Mouse (Mus musculus) frontal cortex, postnatal 14 days (tissue): ENCODE results near the gene Hrk.

Experiments
- DNase-seq, 2 experiments: peaks; one replicate each; pipeline ENCODE4 v3.0.0; 2022; ENCODE audit warnings: low spot score in 2 of 2

The Hrk gene

DNA sequence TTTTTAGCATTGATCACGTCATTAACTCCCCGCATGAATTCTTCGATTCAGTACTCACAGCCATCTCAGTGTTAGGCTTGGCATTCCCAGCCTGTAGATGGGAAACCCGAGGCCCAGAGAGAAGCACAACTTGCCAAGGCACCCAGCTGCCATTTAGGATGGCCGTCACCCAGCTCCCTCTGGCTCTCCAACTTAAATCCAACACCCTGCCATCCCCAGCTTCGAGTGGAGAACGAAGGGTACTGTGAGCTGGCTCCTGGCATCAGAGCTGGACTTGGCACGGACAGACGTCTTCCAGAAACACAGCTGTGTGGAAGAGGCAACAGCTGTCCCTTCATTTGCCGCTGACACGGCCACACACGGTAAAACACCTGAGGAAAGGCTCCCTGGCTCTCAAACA lies at the start of gene Hrk:
Gene Hrk, plus strand, starts transcription at position 68 of the 400 bp plus-strand sequence.
- no peak for DNase-seq

DNA sequence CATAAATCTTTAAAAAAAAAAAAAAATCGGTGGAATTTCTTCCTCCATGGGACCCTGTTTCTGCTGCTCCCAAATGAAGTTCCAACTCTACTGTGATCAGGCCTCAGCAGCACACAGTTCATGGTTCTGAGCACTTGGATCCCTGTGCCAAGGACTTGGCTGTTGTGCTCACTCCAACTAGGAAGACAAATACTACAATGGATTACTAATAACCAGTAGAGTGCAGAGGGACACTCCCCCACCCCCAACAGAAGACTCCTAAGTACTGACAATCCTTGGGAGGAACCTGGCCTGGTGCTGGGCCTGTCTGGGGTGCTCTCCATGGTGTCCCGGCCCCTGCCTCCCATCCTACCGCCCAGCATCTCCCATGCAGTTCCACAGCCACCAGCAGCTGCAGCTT lies 46.1 kb upstream of the Hrk start:
- no peak for DNase-seq

DNA sequence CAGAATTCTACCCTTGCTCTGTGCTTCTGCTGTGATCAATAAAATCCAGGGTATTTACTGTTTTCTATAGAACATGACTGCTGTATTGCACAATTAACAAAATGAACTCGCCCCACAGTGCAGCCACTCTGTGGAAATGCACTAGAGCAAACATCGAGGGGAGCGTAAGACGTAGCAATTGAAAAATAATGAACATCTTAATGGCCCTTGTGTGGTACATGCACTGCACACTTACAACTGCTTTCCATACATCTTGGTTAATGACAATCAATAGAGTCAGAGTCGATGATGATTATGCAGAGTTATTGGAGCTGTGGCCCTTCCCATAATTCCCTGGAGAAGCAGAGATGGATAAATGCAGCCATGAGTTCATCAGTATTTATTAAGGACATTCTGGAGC lies 45.5 kb upstream of the Hrk start:
- no peak for DNase-seq

DNA sequence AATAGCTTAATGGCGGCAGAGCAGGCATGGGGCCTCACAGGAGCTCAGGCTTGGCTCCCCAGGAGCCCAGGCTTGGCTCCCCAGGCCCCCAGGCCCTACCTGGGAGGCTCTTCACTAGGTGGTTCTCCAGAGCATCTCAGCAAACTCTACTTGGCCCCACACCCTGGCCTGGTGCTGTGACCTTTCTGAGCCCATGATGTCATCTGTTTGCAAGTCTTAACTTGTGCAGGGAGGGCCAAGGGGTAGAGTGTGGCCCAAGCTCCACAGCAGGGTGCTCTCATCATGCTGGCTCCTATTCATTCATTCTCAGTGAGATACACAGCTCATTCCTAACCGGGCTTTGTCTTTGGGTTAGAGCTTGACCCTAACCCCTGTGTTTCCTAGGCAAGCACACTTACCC lies 43.8 kb upstream of the Hrk start:
- DNase-seq = no peak

DNA sequence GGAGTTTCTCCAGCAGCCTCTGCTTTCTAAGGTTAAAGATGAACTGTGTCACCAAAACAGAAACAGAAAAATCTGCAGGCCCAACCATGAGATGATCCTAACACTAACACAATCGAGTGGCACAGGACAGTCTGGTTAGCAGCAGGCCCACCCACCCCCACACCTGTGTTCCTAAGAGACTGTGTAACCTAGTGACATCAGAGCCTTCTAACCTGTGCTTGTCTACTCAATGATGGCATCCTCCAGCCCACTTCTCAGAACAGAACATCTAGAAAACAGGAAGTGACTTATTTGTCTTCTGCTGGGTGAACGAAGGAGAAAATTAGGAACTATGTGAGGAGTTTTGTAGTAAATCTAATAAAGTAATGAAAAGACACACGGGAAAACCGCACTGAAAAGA lies 42.5 kb upstream of the Hrk start:
- DNase-seq = no peak

DNA sequence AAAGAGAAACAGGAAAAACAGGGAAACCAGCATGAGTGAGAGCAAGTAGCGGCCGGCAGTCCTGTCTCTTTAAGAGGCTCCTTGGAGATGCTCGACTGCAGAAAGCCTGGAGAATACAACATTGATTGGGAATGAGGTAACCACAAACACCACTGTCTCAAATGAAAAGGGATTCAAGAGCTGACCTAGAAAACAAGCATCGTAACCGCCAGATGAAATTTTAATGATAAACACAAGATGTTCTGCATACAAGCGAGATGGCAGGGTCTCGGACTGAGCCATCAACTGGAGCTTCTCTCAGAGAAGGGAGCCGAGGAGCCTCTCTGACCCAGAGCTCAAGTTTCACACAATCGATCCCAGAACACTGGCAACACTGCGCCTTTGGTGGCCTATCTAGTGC lies 41.4 kb upstream of the Hrk start:
- DNase-seq = no peak

DNA sequence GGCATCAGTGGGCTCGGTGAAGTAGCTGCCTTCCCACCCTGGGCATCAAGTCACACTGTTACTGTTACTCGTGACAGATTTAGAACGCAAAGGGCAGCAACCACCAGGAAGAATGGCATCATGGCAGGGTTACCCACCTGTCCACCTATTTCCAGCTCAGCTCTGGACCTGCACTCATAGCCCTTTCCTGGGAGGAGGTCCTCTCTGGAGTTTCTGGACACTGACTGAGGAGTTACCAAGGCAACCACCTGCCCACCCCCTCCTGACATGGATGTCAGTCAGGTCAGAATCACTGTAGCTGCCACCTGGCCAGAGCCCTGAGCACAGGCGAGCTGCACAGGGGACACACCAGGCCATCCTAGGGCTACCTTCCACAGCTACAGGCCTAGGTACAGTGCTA lies 37.8 kb upstream of the Hrk start:
- no peak for DNase-seq

DNA sequence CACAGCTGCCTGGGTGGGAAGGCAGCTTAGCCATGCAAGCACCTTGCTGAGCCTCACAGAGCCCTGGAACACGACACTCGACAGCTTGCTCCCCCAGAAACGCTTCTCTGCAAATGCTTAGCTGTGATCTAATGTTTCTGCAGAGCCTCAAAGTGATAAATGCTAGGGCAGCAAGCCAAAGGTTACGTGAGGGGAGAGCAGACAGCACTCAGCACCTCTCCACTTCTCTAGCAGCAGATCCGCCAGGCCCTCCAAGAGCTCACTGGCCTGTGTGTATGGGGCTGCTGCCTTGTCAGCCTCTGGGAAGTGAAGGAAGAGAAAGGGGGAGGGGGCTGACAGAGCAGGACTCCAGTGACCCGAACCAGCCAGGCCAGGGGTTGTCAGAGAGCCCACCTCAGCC lies 36.2 kb upstream of the Hrk start:
- DNase-seq = no peak

DNA sequence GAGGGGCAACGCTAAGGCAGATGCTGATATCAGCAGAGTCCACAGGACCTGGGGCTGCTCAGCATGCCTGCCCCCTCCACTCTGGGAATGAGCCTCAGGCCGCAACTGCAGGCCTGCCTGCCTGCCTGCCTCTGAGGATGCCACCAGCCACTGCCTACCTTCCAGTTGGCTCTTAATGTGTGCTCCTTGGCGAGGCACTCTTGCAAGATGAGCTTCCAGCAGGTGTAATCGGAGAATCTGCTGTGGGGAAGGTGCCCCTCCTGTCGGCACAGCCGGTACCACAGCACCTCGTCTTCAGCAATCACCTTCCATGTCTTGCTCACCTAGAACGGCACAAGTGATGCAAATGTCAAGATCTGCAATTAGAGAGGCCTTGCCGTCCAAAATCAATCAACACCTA lies 35.8 kb upstream of the Hrk start:
- DNase-seq = no peak

DNA sequence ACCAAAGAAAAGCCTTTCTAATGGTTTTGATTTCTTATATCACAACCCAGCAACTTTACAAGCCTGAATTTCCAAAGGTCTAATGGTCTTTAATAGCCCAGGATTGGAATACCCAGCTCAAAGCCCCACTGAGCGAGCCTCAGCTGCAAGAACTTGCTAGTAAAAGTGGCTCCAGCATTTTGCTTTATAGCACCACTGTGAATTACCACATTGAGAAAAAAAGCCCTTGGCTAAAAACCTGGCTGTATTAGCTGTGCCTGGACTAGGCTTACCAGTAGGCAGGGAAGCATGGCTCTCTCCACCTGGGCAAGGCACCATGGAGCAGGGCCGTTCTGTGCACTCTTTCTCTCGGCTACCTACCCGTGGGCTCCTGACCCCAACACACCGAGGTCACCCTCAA lies 28.1 kb upstream of the Hrk start:
- no peak for DNase-seq

DNA sequence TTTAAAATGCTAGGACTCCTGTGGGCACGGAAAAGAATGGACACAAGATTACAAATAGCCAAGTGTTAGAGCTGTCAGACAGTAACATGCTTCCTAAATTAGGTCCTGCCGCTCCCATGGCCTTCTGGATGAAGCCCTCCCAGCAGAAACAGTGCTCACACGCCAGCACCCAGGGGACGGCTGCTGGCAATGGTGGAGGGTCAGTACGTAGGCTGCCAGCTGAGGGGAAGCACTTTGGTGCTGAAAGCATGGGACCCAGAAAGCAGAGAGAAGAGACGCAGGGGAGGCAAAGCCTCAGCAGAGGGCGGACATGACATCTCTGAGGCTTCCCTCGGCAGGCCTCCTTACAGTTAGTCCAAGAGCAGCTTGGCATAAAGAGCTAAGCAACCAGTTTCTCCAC lies 24.8 kb upstream of the Hrk start:
- no peak for DNase-seq

DNA sequence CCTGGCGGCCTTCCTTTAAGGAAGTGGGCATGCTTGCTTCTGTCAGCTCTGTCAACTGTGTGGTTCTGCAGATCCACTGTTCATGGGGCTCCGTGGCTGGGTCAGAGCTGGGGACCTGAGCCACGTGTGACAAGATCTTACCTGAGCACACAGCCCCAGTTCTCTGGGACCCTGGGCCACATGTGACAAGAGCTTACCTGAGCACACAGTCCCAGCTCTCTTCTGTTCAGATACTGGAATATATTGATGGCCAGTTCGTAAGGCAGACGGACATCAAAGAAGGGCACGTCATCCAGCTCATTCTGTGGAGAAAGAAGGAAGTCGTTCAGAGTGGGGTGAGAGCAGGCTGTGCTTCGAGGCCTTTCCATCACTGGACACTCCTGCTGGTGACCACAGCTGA lies 22.0 kb upstream of the Hrk start:
- no peak for DNase-seq

DNA sequence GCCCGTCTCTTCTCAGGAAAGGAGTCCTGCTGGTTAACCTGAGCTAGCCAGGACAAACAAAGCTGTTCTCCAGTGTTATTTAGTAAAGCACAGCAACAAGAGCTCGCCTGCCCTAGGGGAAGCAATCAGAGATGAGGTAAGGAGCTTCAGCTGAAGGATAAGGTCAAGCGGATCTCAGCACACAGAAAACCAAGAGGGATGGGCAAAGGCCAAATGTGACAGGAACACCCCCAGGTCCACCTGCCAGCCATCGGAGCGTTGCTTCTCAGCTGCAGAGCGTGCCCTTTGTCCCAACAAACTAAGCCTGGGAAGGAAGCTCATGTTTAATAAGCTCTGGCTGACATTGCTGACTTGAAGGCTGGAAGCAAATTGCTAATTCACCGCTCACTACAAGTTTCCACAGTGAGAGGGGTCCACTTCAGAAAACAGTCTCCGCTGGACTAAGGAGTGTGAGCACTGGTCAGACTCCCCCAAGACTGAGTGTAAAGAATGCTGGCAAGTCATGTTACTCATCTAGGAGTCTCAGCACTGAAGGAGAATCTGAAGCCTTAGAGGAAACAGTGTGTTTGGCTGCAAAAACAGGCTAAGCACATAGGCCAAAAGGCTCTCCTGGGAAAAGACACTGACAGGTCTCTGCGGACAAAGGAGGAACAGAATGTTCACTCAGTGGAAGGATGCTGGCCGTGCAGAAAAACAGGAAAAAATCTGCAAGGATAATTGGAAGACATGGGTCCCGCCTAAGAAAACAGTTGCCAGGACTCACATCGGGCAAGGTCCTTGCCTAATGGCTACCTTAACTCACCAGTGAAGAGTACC lies 21.0 kb upstream of the Hrk start:
- no peak for DNase-seq

DNA sequence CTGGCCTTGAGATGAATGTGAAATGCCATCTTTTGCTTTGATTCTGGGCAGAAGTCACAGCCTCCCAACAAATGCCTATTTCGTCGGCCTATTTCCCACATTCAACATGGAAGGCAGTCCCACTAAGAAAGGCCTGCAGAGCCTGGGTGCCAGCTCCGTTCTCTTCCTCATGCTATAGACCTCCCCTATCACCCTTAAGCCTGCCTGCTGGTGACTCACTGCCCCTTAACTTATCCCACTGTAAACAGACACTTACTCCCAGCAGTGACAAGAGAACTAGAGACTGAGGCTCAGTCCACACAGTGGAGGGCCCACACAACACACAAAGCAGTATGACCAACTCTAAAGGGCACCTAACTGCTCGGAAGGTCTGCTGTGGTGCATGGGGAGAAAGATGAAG lies 20.1 kb upstream of the Hrk start:
- DNase-seq = no peak

DNA sequence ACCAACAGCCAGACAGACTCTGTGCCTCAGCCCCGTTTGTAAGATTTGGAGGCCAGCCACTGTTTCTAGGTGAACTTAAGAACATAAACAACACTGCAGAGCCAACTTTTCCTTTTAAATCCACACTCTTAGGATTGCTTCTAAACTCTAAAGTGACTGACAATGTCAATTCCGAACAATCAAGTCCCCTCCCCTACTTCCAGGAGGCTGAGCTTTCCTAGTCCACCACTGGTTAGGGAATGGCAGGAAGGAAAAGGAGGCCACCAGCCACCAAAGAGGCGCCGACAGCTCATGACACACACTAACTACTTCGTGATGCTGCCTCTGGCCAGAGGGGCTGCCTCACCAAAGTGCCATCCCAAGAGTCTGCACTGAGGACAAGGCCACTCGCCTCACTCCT lies 19.7 kb upstream of the Hrk start:
- no peak for DNase-seq

DNA sequence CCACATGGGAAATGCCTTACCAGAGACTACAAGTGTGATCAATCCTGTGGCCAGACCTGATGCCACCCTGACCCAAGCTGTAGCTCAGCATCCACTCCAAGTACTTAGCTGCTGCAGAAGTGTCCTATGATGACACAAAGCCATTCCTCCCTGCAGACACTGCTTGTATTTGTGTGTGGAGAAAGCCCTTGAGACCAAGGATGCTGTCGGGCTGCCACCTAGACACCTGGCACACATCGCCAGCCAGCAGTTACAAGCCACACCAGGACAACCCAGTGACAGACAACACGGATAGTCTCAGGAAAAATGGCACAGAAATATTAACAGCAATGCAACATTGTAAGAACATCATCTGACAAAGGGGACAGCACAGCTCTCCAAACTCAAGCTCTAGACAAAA lies 19.0 kb upstream of the Hrk start:
- no peak for DNase-seq

DNA sequence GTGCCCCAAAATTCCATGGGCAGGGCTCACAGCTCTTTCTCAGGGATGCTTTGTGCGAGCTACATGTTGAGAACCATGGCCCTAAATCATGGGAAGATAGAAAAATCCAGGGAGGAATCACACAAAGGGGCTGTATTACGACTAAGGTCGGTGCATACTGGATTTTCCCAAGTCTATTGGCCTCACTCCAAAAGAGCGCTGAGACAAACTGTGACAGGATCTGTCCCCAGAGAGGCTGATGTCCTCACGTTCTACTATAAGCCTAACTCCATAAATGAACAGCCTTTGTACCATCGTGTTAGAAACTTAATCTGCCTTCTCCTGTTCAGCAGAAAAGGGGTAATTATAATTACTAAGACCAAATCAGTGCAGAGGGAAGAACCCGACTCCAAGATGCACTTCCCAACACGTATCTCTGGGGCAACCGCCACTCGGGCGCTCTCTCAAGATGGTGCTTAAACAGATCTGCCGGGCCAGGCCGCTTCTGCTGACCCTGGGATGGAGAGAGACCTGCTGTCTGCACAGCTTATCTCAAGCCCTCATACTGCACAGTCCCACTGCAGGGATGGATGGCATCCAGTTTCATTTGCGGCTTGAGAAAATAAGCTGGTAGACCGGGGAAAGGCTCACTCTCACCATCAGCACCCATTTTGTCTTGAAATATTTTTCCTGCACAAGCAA lies 18.3 kb upstream of the Hrk start:
- no peak for DNase-seq

DNA sequence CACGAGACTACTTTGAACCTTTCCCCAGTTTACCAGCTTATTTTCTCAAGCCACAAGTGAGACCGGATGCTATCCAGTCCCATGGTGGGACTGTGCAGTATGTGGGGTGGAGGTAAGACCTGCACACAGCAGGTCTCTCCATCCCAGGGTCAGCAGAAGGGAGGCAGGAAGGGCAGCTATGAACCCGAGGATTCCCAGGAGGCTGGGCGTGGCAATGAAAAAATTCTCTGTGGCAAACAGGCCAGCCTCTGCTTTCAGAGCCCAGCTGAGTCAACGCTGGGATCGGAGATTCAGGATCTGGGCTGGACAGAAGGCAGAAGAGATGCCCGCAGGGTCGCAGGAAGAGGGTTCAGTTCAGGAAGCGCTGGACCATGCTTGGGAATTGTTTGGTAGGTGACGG lies 17.2 kb upstream of the Hrk start:
- no peak for DNase-seq

DNA sequence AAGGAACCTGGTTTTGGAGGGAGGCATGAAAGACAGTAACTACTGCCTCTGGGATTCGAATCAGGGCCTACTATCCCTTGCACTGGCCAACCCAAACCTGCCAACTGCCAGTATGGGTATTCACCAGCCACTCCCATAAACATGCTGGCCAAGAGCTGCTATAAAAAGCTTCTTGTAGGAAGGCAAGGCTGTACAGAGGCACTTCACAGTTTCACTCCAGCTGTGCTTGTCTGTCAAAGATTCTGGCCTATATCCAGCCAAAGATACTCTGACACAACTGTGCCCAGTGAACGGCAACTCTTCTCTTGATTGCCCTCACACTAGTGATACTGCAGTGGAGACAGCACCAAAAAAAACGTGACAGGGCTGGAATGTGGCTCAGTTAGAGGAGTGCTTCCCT lies 14.7 kb upstream of the Hrk start:
- DNase-seq = no peak

DNA sequence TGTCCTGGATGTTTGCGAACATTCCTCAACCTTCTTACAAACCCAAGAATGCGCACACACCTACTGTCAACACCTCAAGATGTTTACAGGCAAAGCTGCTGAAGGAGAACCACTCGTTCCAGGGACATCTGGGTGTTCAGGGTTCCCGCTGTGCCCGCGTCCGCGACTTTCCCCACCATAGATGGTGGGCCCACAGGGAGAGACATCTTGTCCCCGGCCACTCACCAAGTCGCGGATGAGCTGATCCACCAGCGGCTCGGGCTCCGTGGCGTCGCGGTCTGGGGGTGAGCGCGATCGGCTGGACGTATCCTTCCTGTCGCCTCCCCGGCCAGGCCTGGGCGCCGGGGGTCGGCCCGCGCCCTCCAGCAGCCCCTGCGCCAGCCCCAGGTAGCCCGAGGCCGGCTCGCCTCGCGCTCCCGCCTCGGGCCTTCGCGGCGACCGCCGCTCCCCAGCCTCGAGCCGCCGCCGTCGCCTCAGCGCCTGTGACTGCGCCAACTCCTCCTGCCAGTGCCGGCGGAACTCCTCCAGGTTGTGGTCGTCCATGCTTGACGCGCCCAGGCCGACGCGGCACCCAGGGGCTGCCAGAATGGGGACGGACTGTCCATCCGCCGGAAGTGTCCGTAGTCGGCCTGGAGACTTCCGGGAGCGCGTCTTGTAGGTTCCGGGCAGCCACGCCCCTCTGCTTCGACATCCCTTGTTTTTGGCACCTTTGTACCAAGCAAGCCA lies 9.4 kb upstream of the Hrk start, which contains the start of gene Fbxw8:
Gene Fbxw8, minus strand, starts transcription at position 626 of the 726 bp plus-strand sequence.
- DNase-seq = peak; percentile 72 to 80

DNA sequence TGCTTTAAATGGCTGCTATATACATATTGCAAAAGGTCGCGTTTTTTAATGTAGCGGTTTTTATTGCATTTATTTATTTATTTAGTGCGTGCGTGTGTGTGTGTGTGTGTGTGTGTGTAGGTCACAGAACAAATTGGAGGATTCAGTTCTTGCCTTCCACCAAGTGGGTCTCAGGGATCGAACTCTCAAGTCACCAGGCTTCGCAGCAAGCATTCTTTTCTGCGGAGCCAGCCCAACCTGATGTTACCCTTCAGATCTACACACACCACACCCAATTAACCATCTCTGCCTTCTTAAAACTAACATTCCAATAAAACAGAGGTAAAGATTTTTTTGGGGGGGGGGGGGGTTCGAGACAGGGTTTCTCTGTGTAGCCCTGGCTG lies 8.9 kb upstream of the Hrk start:
- DNase-seq = no peak

DNA sequence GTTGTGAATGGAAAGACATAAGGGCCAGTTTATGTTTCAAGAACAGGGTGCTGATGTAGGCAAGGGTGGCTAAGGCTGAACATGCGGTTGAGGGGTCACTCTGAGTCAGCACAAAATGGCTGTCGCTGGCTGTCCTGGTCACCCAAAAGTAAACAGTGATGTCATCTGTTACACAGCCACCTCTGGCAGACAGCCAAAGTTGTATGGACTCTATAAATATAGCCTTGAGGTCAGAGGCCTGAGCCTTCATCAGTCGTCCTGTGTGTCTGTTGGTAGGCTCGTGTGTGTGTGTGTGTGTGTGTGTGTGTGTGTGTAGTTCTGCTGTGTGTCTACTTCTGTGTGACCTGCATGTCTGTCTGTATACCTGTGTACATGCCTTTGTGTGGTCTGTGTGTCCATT lies 7.5 kb upstream of the Hrk start:
- DNase-seq = no peak

DNA sequence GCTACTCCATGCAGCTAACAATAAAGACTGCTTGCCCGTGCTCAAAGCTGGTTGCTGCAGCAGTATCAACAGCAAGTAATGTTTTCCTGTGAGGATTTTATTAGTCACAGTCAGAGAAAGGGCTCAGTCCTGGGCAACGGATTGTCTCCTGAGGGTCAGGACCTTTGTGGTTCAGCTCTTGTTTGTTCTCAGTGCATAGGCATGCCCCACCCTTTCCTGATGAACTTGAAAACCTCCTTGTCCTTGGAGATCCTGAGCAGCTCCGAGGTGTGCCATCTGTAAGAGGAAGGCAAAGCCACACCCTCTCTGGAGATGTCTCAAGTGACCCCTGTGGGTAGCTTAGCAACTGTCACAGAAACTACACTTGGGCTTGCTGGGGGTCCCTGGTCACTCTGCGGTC lies 3.8 kb upstream of the Hrk start:
- DNase-seq = no peak
